14 mouse cellular contexts compared by ENCODE assay signal in genomic region chr1:86557872-86558271, GRCm38 (mm10). TPM values are rescaled to one million over a fixed set of nuclear protein-coding genes. Genes with fewer than 3 reads are reported as not detected.
A peak's percentile ranks its signal among the peaks of the same experiment; 100 is the strongest.
DNase-seq lines count a peak whose midpoint lies in the region; ATAC-seq lines count a peak whose summit lies in the region.
"Had no signal": no experiment of that assay in that cellular context is flagged by ENCODE, and none has a peak within 500 bp of the region (broad histone marks: within the 10 kb centered on the region; RNA-seq: fewer than 3 reads in every experiment).

No protein-coding gene starts in this region.

- no peak overlapping the region for H3K4me3 ChIP-seq in heart, embryonic 11.5 days (ENCODE audit: low read depth, low read length)
- H3K4me3 ChIP-seq: forebrain, embryonic 15.5 days; hindbrain, embryonic 13.5 days; lung, embryonic 15.5 days had no signal

- H3K9me3 ChIP-seq in heart, embryonic 11.5 days (replicated peaks; ENCODE audit: control insufficient read depth, low read length), result no peaks in the 10 kb centered on the region
- H3K9me3 ChIP-seq: forebrain, embryonic 15.5 days; hindbrain, embryonic 13.5 days; lung, embryonic 15.5 days had no signal

- WGBS in heart, embryonic 11.5 days (ENCODE audit: insufficient replicate concordance), result 53% methylated on average over 7 of the region's 7 CpGs

- 0 out of 2 replicates have a peak, but pooled peaks cover 3% of the 10 kb centered on the region for H3K4me1 ChIP-seq in heart, embryonic 11.5 days (ENCODE audit: control insufficient read depth, insufficient read depth, low read length)
- H3K4me1 ChIP-seq: forebrain, embryonic 15.5 days; hindbrain, embryonic 13.5 days; lung, embryonic 15.5 days had no signal

- no peaks in the 10 kb centered on the region for H3K27me3 ChIP-seq in heart, embryonic 11.5 days (ENCODE audit: control insufficient read depth, insufficient read depth, low read length)
- H3K27me3 ChIP-seq: forebrain, embryonic 15.5 days; hindbrain, embryonic 13.5 days; lung, embryonic 15.5 days had no signal

- H3K27ac ChIP-seq in heart, embryonic 11.5 days (ENCODE audit: low read depth, low read length), result no peak overlapping the region
- H3K27ac ChIP-seq: forebrain, embryonic 15.5 days; hindbrain, embryonic 13.5 days; lung, embryonic 15.5 days had no signal

- no peak overlapping the region for H3K9ac ChIP-seq in heart, embryonic 11.5 days (ENCODE audit: low read depth, low read length)
- H3K9ac ChIP-seq: forebrain, embryonic 15.5 days; hindbrain, embryonic 13.5 days; lung, embryonic 15.5 days had no signal

- ATAC-seq in heart, embryonic 11.5 days (replicated peaks; ENCODE audit: insufficient number of reproducible peaks, low FRiP score, low TSS enrichment), result no peak
- ATAC-seq: forebrain, embryonic 15.5 days had no signal

- H3K36me3 ChIP-seq in heart, embryonic 11.5 days (ENCODE audit: control insufficient read depth, insufficient read depth, low read length), result no peaks in the 10 kb centered on the region

- H3K4me2 ChIP-seq in heart, embryonic 11.5 days, result no peak overlapping the region
- H3K4me2 ChIP-seq: forebrain, embryonic 15.5 days; hindbrain, embryonic 13.5 days; lung, embryonic 15.5 days had no signal

- DNase-seq in heart, adult 11 months, result peak; percentile 97
- DNase-seq in 3134 (ENCODE audit: extremely low read depth, insufficient read length, low spot score) (peak; percentile 45), liver (peak; percentile 13)
- peak; percentile 64 for DNase-seq in c-Kit-positive CD71-positive TER-119-negative erythroid progenitor cells, embryonic 14.5 days (ENCODE audit: low read depth)
- no peak for DNase-seq in spleen, postnatal 10 days (ENCODE audit: low spot score in 2 of 2)
- no peak for DNase-seq in layer of hippocampus, adult 8-10 months (ENCODE audit: low spot score in 2 of 2)
- DNase-seq in neural tube, embryonic 10.5 days (ENCODE audit: extremely low spot score, low spot score), result no peak
- DNase-seq: embryo, embryonic 11 days; kidney, postnatal 10 days; thymus, postnatal 14 days had no signal

RNA-seq across cellular contexts. Expression of gene Pde6d, which starts 24.6 kb away (rescaled TPM):
- polyA plus RNA-seq in heart, embryonic 11.5 days (2014; fragmentation: Nextera tagmentation; extraction: Ambion mirVana), result 71.4 and 71.6 TPM in 2 replicates
- 10 to 100 TPM; 47.4 to 55.5 (median 49.3) TPM for total RNA-seq in layer of hippocampus, adult 8-10 months (2022)

RNA-seq across cellular contexts. Expression of gene Cops7b, which starts 24.8 kb away (rescaled TPM):
- 27.2 and 30.0 TPM in 2 replicates for polyA plus RNA-seq in heart, embryonic 11.5 days (2014; fragmentation: Nextera tagmentation; extraction: Ambion mirVana)
- 10 to 100 TPM; 18.7 to 21.5 (median 19.8) TPM for total RNA-seq in layer of hippocampus, adult 8-10 months (2022)

RNA-seq across cellular contexts. Expression of gene Ptma, which starts 31.3 kb away (rescaled TPM):
- 1,195 and 1,343 TPM in 2 replicates for polyA plus RNA-seq in heart, embryonic 11.5 days (2014; fragmentation: Nextera tagmentation; extraction: Ambion mirVana)
- 100 to 1,000 TPM; 420 to 464 (median 444) TPM for total RNA-seq in layer of hippocampus, adult 8-10 months (2022)

Comparison
In these comparisons a context has a peak if more than half of its experiments do, and no peak if none do; other contexts are left out.
1. DNase-seq: peak in heart, adult 11 months (single experiment), 3134 (single experiment), c-Kit-positive CD71-positive TER-119-negative erythroid progenitor cells, embryonic 14.5 days (single experiment) and liver (single experiment); none in spleen, postnatal 10 days (0 of 2), layer of hippocampus, adult 8-10 months (0 of 2) and neural tube, embryonic 10.5 days (single experiment).